8 mouse cellular contexts compared by ENCODE assay signal in the genomic region with DNA sequence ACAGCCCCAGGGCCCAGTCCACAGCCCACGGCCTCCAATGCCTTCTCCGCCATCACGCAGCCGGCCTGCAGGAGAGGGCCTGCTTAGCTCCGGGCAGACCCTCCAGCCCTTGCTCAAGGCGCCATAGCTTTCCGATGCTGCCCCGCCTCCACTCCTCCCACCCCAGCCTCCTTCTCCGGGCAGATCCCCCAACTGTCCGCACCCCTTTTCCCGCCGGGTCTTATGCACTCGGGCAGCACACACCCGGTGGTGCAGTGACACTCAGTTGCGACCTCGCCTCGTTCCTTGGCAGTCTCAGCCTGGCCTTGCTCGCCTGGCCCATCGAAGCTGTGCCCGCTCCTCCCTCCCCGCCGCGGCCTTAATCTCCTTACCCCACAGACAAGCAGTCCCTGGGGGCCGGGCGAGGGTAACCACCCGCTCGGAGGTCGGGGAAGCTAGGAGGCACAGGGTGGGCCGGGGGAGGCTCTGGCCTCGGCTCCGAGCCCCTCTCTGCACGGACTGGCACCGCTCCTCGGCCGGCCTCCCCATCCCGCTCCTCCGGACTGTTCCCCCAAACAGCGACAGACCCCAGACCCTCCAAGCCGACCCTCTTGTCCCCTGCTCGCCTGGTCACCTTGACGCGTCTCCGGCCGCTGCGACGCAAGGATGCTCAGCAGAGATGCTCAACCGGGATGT. TPM values are rescaled to one million over a fixed set of nuclear protein-coding genes. Genes with fewer than 3 reads are reported as not detected.
DNase-seq lines count a peak whose midpoint lies in the region; ATAC-seq lines count a peak whose summit lies in the region.

No protein-coding gene starts in this region.

- no peak for DNase-seq in kidney, postnatal 25 days
- DNase-seq in adrenal gland, postnatal 10 days = peak; percentile 62
- peak; percentile 52 for DNase-seq in embryo, embryonic 10.5 days (ENCODE audit: low spot score)
- DNase-seq in lung, postnatal 14 days = peak; percentile 8
- DNase-seq in right cerebral cortex, postnatal 25 days = peak; percentile 49

- H3K4me2 ChIP-seq in kidney, embryonic 15.5 days = peak overlapping the region; percentile 95
- peak overlapping the region; percentile 90 for H3K4me2 ChIP-seq in hindbrain, embryonic 12.5 days (replicated peaks)

- peak overlapping the region; percentile 64 for H3K4me3 ChIP-seq in kidney, embryonic 15.5 days (replicated peaks)
- peak overlapping the region; percentile 71 for H3K4me3 ChIP-seq in hindbrain, embryonic 12.5 days

- peaks cover 27% of the 10 kb centered on the region for H3K36me3 ChIP-seq in kidney, embryonic 15.5 days
- H3K36me3 ChIP-seq in hindbrain, embryonic 12.5 days = peaks cover 21% of the 10 kb centered on the region

- peak overlapping the region; percentile 56 for H3K9ac ChIP-seq in kidney, embryonic 15.5 days
- H3K9ac ChIP-seq in hindbrain, embryonic 12.5 days = peak overlapping the region; percentile 85

- H3K4me1 ChIP-seq in kidney, embryonic 15.5 days = peaks cover 24% of the 10 kb centered on the region
- H3K4me1 ChIP-seq in hindbrain, embryonic 12.5 days = peaks cover 27% of the 10 kb centered on the region

- WGBS in kidney, embryonic 15.5 days = under 1% methylated on average over 47 of the region's 47 CpGs
- WGBS in hindbrain, embryonic 12.5 days = under 1% methylated on average over 46 of the region's 47 CpGs

- peaks cover 34% of the 10 kb centered on the region for H3K27me3 ChIP-seq in kidney, embryonic 15.5 days
- H3K27me3 ChIP-seq in hindbrain, embryonic 12.5 days = peaks cover 16% of the 10 kb centered on the region

- peak; percentile 65 for ATAC-seq in kidney, embryonic 15.5 days (replicated peaks; ENCODE audit: low FRiP score)
- ATAC-seq in hindbrain, embryonic 12.5 days (ENCODE audit: low FRiP score) = peak; percentile 65
- ATAC-seq in inflammation-experienced regulatory T-cells, adult 6 months = no peak

- no peak overlapping the region for H3K27ac ChIP-seq in kidney, embryonic 15.5 days
- H3K27ac ChIP-seq in hindbrain, embryonic 12.5 days = peak overlapping the region; percentile 74

- H3K9me3 ChIP-seq in kidney, embryonic 15.5 days (replicated peaks) = no peaks in the 10 kb centered on the region
- H3K9me3 ChIP-seq in hindbrain, embryonic 12.5 days (replicated peaks) = no peaks in the 10 kb centered on the region

RNA-seq across cellular contexts. Expression of gene Abcg4, which starts 0.9 kb away (rescaled TPM):
- 2.5 and 3.4 TPM in 2 replicates for polyA plus RNA-seq in kidney, embryonic 15.5 days (2015; fragmentation: Nextera tagmentation; extraction: Ambion mirVana)
- total RNA-seq in adrenal gland, postnatal 10 days (2021) = 10 to 100 TPM; 15.0 to 23.1 TPM
- polyA plus RNA-seq in hindbrain, embryonic 12.5 days (2016; fragmentation: Nextera tagmentation; extraction: Ambion mirVana) = 12.9 and 13.5 TPM in 2 replicates
- not detected for polyA plus RNA-seq in inflammation-experienced regulatory T-cells, adult 6 months (2017; shearing (Covaris generic))

RNA-seq across cellular contexts. Expression of gene Hinfp, which starts 17.9 kb away (rescaled TPM):
- polyA plus RNA-seq in kidney, embryonic 15.5 days (2015; fragmentation: Nextera tagmentation; extraction: Ambion mirVana) = 27.1 and 27.9 TPM in 2 replicates
- 10 to 100 TPM; 17.3 to 24.4 TPM for total RNA-seq in adrenal gland, postnatal 10 days (2021)
- polyA plus RNA-seq in hindbrain, embryonic 12.5 days (2016; fragmentation: Nextera tagmentation; extraction: Ambion mirVana) = 28.9 and 32.5 TPM in 2 replicates
- polyA plus RNA-seq in inflammation-experienced regulatory T-cells, adult 6 months (2017; shearing (Covaris generic)) = 10 to 100 TPM; 16.2 to 24.6 (median 18.9) TPM

RNA-seq across cellular contexts. Expression of gene Nlrx1, which starts 19.1 kb away (rescaled TPM):
- polyA plus RNA-seq in kidney, embryonic 15.5 days (2015; fragmentation: Nextera tagmentation; extraction: Ambion mirVana) = 6.5 and 7.9 TPM in 2 replicates
- 10 to 100 TPM; 23.1 to 30.6 TPM for total RNA-seq in adrenal gland, postnatal 10 days (2021)
- polyA plus RNA-seq in hindbrain, embryonic 12.5 days (2016; fragmentation: Nextera tagmentation; extraction: Ambion mirVana) = 5.1 and 5.6 TPM in 2 replicates
- polyA plus RNA-seq in inflammation-experienced regulatory T-cells, adult 6 months (2017; shearing (Covaris generic)) = 10 to 100 TPM in 1 of 3 experiments, 1 to 10 TPM in 2; 3.3 to 10.7 (median 4.1) TPM

RNA-seq across cellular contexts. Expression of gene C2cd2l, which starts 32.5 kb away (rescaled TPM):
- polyA plus RNA-seq in kidney, embryonic 15.5 days (2015; fragmentation: Nextera tagmentation; extraction: Ambion mirVana) = 6.6 and 8.8 TPM in 2 replicates
- 10 to 100 TPM; 19.3 to 25.1 TPM for total RNA-seq in adrenal gland, postnatal 10 days (2021)
- polyA plus RNA-seq in hindbrain, embryonic 12.5 days (2016; fragmentation: Nextera tagmentation; extraction: Ambion mirVana) = 20.2 and 22.2 TPM in 2 replicates
- 1 to 10 TPM; 1.7 to 3.1 (median 2.8) TPM for polyA plus RNA-seq in inflammation-experienced regulatory T-cells, adult 6 months (2017; shearing (Covaris generic))

RNA-seq across cellular contexts. Expression of gene Pdzd3, which starts 36.3 kb away (rescaled TPM):
- 7.8 and 8.5 TPM in 2 replicates for polyA plus RNA-seq in kidney, embryonic 15.5 days (2015; fragmentation: Nextera tagmentation; extraction: Ambion mirVana)
- total RNA-seq in adrenal gland, postnatal 10 days (2021) = under 1 TPM in 1 of 2 experiments, not detected in 1; 0.48 TPM
- polyA plus RNA-seq in hindbrain, embryonic 12.5 days (2016; fragmentation: Nextera tagmentation; extraction: Ambion mirVana) = 0.15 TPM in 1 of 2 replicates, not detected in the other
- polyA plus RNA-seq in inflammation-experienced regulatory T-cells, adult 6 months (2017; shearing (Covaris generic)) = under 1 TPM in 1 of 3 experiments, not detected in 2; 0.15 TPM

Comparison
In these comparisons a context has a peak if more than half of its experiments do, and no peak if none do; other contexts are left out.
1. DNase-seq: peak in adrenal gland, postnatal 10 days (single experiment), embryo, embryonic 10.5 days (single experiment), lung, postnatal 14 days (single experiment) and right cerebral cortex, postnatal 25 days (single experiment); none in kidney, postnatal 25 days (0 of 2).